Mouse (Mus musculus): Measurements from ENCODE around the gene Fbxo42. TPM values are rescaled to one million over a fixed set of nuclear protein-coding genes. Genes with fewer than 3 reads are reported as not detected.

The Fbxo42 gene
- polyA plus RNA-seq, 1 experiment from 2014 or later: 26.8 TPM

GRCm38 (mm10) chr4:141176328-141176838 lies 28.7 kb downstream of the Fbxo42 start:
- Histone ChIP-seq H3K4me1 (ENCODE audit: control insufficient read depth, insufficient read depth, low read length) (no peaks in the 10 kb centered on the region), H3K4me2 (replicated peaks; ENCODE audit: low read depth, low read length) (no peak overlapping the region), H3K27me3 (ENCODE audit: control insufficient read depth, insufficient read depth, low read length) (no peaks in the 10 kb centered on the region), H3K9ac (ENCODE audit: low read depth, low read length) (no peak overlapping the region), H3K4me3 (ENCODE audit: low read length) (no peak overlapping the region), H3K36me3 (ENCODE audit: control insufficient read depth, insufficient read depth, low read length) (peaks cover 49% of the 10 kb centered on the region), H3K27ac (ENCODE audit: low read depth, low read length) (no peak overlapping the region), H3K9me3 (ENCODE audit: control insufficient read depth, low read length) (no peaks in the 10 kb centered on the region)
- ATAC-seq (ENCODE audit: low FRiP score, low TSS enrichment): no peak
- 81% methylated on average over 10 of the region's 10 CpGs for WGBS

DNA sequence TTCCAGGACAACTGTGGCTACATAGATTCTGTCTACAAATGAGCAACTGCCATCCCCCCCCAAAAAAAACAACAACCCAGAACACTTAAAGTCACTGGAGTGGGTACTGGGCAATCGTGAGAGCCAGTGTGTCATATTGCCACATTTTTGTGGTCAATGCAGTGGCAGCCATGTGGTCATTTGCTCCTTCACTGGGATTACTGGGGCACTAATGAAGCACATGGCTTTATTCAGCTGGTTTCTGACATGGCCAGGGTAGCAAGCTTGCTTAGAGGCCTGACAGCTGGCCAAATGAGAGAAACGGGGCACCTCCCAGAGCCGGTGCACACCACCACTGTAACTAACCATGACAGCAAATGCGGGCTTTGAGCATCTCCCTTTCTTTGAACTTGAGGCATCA lies 30.8 kb downstream of the Fbxo42 start:
- no peaks in the 10 kb centered on the region for H3K9me3 ChIP-seq (ENCODE audit: control insufficient read depth, low read length)
- WGBS: 87% methylated on average over 4 of the region's 4 CpGs
- no peak overlapping the region for H3K9ac ChIP-seq (ENCODE audit: low read depth, low read length)
- H3K4me1 ChIP-seq (ENCODE audit: control insufficient read depth, insufficient read depth, low read length): no peaks in the 10 kb centered on the region
- H3K36me3 ChIP-seq (ENCODE audit: control insufficient read depth, insufficient read depth, low read length): peaks cover 47% of the 10 kb centered on the region
- H3K27me3 ChIP-seq (ENCODE audit: control insufficient read depth, insufficient read depth, low read length): no peaks in the 10 kb centered on the region
- H3K4me2 ChIP-seq (replicated peaks; ENCODE audit: low read depth, low read length): no peak overlapping the region
- H3K4me3 ChIP-seq (ENCODE audit: low read length): no peak overlapping the region
- H3K27ac ChIP-seq (ENCODE audit: low read depth, low read length): no peak overlapping the region
- no peak for ATAC-seq (ENCODE audit: low FRiP score, low TSS enrichment)

GRCm38 (mm10) chr4:141180831-141181230 lies 33.1 kb downstream of the Fbxo42 start:
- Histone ChIP-seq H3K36me3 (ENCODE audit: control insufficient read depth, insufficient read depth, low read length) (peaks cover 39% of the 10 kb centered on the region), H3K9ac (ENCODE audit: low read depth, low read length) (no peak overlapping the region), H3K4me1 (ENCODE audit: control insufficient read depth, insufficient read depth, low read length) (0 out of 2 replicates have a peak, but pooled peaks cover under 1% of the 10 kb centered on the region), H3K27me3 (ENCODE audit: control insufficient read depth, insufficient read depth, low read length) (no peaks in the 10 kb centered on the region), H3K27ac (ENCODE audit: low read depth, low read length) (no peak overlapping the region), H3K4me3 (ENCODE audit: low read length) (no peak overlapping the region), H3K4me2 (replicated peaks; ENCODE audit: low read depth, low read length) (no peak overlapping the region), H3K9me3 (ENCODE audit: control insufficient read depth, low read length) (no peaks in the 10 kb centered on the region)
- WGBS: 90% methylated on average over 8 of the region's 8 CpGs
- ATAC-seq (ENCODE audit: low FRiP score, low TSS enrichment): no peak

GRCm38 (mm10) chr4:141181981-141182380 lies 34.3 kb downstream of the Fbxo42 start:
- Histone ChIP-seq H3K9ac (ENCODE audit: low read depth, low read length) (no peak overlapping the region), H3K27me3 (ENCODE audit: control insufficient read depth, insufficient read depth, low read length) (no peaks in the 10 kb centered on the region), H3K27ac (ENCODE audit: low read depth, low read length) (no peak overlapping the region), H3K4me1 (ENCODE audit: control insufficient read depth, insufficient read depth, low read length) (0 out of 2 replicates have a peak, but pooled peaks cover 4% of the 10 kb centered on the region), H3K4me3 (ENCODE audit: low read length) (no peak overlapping the region), H3K36me3 (ENCODE audit: control insufficient read depth, insufficient read depth, low read length) (peaks cover 39% of the 10 kb centered on the region), H3K4me2 (replicated peaks; ENCODE audit: low read depth, low read length) (no peak overlapping the region), H3K9me3 (ENCODE audit: control insufficient read depth, low read length) (no peaks in the 10 kb centered on the region)
- 97% methylated on average over 6 of the region's 6 CpGs for WGBS
- no peak for ATAC-seq (ENCODE audit: low FRiP score, low TSS enrichment)

DNA sequence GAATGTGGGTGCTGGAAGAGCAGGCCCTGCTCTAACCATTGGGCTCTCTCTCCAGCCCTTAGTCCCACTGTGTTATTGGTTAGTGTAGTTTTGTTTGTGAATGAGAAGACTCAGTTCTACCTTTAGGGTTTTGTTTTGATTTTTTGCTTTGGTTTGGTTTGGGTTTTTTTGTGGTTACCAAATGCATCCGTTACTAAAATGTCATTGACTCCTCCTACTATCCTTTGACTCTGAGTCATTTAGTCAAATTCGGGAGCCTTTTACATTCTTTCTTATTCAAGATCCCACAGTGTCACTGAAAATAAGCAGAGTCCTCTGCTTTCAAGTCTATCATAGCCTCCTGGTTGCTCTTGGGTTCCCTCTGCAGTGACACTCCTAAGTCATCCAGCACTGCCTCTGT lies 36.2 kb downstream of the Fbxo42 start:
- Histone ChIP-seq H3K4me2 (replicated peaks; ENCODE audit: low read depth, low read length) (no peak overlapping the region), H3K4me3 (ENCODE audit: low read length) (no peak overlapping the region), H3K4me1 (ENCODE audit: control insufficient read depth, insufficient read depth, low read length) (0 out of 2 replicates have a peak, but pooled peaks cover 4% of the 10 kb centered on the region), H3K27me3 (ENCODE audit: control insufficient read depth, insufficient read depth, low read length) (no peaks in the 10 kb centered on the region), H3K36me3 (ENCODE audit: control insufficient read depth, insufficient read depth, low read length) (peaks cover 36% of the 10 kb centered on the region), H3K9me3 (ENCODE audit: control insufficient read depth, low read length) (no peaks in the 10 kb centered on the region), H3K27ac (ENCODE audit: low read depth, low read length) (no peak overlapping the region), H3K9ac (ENCODE audit: low read depth, low read length) (no peak overlapping the region)
- WGBS: 97% methylated on average over 2 of the region's 2 CpGs
- ATAC-seq (ENCODE audit: low FRiP score, low TSS enrichment): no peak

DNA sequence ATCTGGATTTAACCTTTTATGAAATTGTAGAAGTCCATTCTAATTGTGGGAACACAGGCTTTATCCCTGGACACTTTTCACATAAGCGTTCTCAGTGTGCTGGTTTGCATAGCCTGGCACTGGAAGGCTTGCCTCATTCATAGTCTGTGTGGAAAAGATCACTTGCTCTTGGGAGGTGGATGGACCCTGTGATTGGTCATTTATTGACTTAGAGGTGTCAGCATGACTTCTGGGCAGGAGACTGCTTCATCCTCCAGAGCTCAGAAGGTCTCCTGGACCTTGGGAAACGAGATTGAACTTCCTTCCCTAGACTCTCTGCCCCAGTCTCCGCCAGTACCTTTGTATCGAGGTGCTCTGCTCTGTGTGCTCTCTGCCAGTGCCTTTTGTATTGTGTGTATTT lies 36.7 kb downstream of the Fbxo42 start:
- no peak overlapping the region for H3K9ac ChIP-seq (ENCODE audit: low read depth, low read length)
- WGBS: 89% methylated on average over 4 of the region's 4 CpGs
- no peak overlapping the region for H3K4me2 ChIP-seq (replicated peaks; ENCODE audit: low read depth, low read length)
- no peak for ATAC-seq (ENCODE audit: low FRiP score, low TSS enrichment)
- 0 out of 2 replicates have a peak, but pooled peaks cover 4% of the 10 kb centered on the region for H3K4me1 ChIP-seq (ENCODE audit: control insufficient read depth, insufficient read depth, low read length)
- no peak overlapping the region for H3K27ac ChIP-seq (ENCODE audit: low read depth, low read length)
- H3K27me3 ChIP-seq (ENCODE audit: control insufficient read depth, insufficient read depth, low read length): no peaks in the 10 kb centered on the region
- no peak overlapping the region for H3K4me3 ChIP-seq (ENCODE audit: low read length)
- H3K9me3 ChIP-seq (ENCODE audit: control insufficient read depth, low read length): no peaks in the 10 kb centered on the region
- H3K36me3 ChIP-seq (ENCODE audit: control insufficient read depth, insufficient read depth, low read length): peaks cover 35% of the 10 kb centered on the region

DNA sequence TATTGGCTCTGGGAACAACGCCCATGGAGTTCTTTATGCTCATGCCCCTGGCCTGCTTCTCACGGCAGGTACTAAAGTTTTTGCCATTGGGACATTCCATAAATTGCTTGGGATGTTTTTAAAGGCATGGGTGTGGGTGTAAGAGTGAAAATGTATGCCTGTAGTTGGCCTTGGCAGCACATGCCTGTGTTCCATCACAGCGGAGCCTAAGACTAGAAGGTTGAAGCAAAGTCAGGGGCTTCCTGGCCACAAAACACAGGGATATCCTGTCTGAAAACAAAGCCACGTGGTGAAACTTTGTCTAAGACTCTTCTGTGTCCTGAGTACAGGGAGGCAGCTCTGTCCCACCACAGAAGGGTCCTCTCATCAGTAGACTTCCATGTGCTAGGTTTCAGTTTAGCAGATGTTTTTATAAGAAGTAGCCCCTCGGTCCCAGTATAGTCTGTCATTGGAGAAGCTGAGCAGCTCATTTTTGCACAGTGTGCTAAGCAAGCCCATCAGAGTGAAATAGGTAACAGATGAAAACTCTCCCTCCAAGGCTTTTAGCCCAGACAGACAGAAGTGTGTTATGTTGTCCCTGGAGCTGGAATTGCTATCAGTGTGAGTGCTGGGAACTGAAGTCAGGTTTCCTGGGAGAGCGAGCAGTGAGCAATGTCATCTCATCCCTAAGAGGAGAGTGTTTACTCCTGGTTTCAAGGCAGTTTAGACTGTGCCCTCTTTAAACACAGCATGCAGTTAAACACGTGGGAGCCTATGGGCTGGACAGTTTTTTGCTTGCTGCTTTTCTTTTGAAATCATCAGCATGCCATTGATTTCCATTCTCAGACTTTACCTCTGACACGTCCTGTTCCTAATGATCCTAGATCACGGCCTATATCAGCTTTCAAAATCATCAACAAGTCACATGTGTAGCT lies 39.5 kb downstream of the Fbxo42 start:
- no peak for ATAC-seq (ENCODE audit: low FRiP score, low TSS enrichment)
- Histone ChIP-seq H3K4me1 (ENCODE audit: control insufficient read depth, insufficient read depth, low read length) (0 out of 2 replicates have a peak, but pooled peaks cover 4% of the 10 kb centered on the region), H3K9me3 (ENCODE audit: control insufficient read depth, low read length) (no peaks in the 10 kb centered on the region), H3K9ac (ENCODE audit: low read depth, low read length) (no peak overlapping the region), H3K27me3 (ENCODE audit: control insufficient read depth, insufficient read depth, low read length) (no peaks in the 10 kb centered on the region), H3K4me2 (replicated peaks; ENCODE audit: low read depth, low read length) (no peak overlapping the region), H3K4me3 (ENCODE audit: low read length) (no peak overlapping the region), H3K27ac (ENCODE audit: low read depth, low read length) (no peak overlapping the region), H3K36me3 (ENCODE audit: control insufficient read depth, insufficient read depth, low read length) (peaks cover 25% of the 10 kb centered on the region; the same call in 1 of the 2 replicates)
- 59% methylated on average over 9 of the region's 9 CpGs for WGBS

- no peaks in the 10 kb centered on the region for H3K27me3 ChIP-seq (ENCODE audit: control insufficient read depth, insufficient read depth, low read length)
These were observed 43.6 kb downstream of the Fbxo42 start for GRCm38 (mm10) chr4:141191294-141191693.

GRCm38 (mm10) chr4:141194553-141194952 lies 46.8 kb downstream of the Fbxo42 start:
- H3K36me3 ChIP-seq (ENCODE audit: control insufficient read depth, insufficient read depth, low read length): peaks cover 57% of the 10 kb centered on the region
- H3K9me3 ChIP-seq (ENCODE audit: control insufficient read depth, low read length): no peaks in the 10 kb centered on the region
- H3K4me2 ChIP-seq (replicated peaks; ENCODE audit: low read depth, low read length): no peak overlapping the region
- H3K27me3 ChIP-seq (ENCODE audit: control insufficient read depth, insufficient read depth, low read length): no peaks in the 10 kb centered on the region
- no peaks in the 10 kb centered on the region for H3K4me1 ChIP-seq (ENCODE audit: control insufficient read depth, insufficient read depth, low read length)
- 94% methylated on average over 6 of the region's 6 CpGs for WGBS
- ATAC-seq (ENCODE audit: low FRiP score, low TSS enrichment): no peak
- no peak overlapping the region for H3K4me3 ChIP-seq (ENCODE audit: low read length)
- H3K27ac ChIP-seq (ENCODE audit: low read depth, low read length): no peak overlapping the region
- H3K9ac ChIP-seq (ENCODE audit: low read depth, low read length): no peak overlapping the region

More at GRCm38 (mm10) chr4:141191294-141191693, 43.6 kb downstream of the Fbxo42 start:
- no peak overlapping the region for H3K4me3 ChIP-seq (ENCODE audit: low read length)
- H3K4me1 ChIP-seq (ENCODE audit: control insufficient read depth, insufficient read depth, low read length): no peaks in the 10 kb centered on the region
- WGBS: 93% methylated on average over 7 of the region's 7 CpGs
- ATAC-seq (ENCODE audit: low FRiP score, low TSS enrichment): no peak
- no peak overlapping the region for H3K9ac ChIP-seq (ENCODE audit: low read depth, low read length)
- no peaks in the 10 kb centered on the region for H3K9me3 ChIP-seq (ENCODE audit: control insufficient read depth, low read length)
- no peak overlapping the region for H3K27ac ChIP-seq (ENCODE audit: low read depth, low read length)
- peaks cover 34% of the 10 kb centered on the region for H3K36me3 ChIP-seq (ENCODE audit: control insufficient read depth, insufficient read depth, low read length)
- H3K4me2 ChIP-seq (replicated peaks; ENCODE audit: low read depth, low read length): no peak overlapping the region

Data from kidney, embryonic 14.5 days (tissue).